Mouse (Mus musculus): ENCODE results near the gene Snrnp35. TPM values are rescaled to one million over a fixed set of nuclear protein-coding genes. Genes with fewer than 3 reads are reported as not detected.
A peak's percentile ranks its signal among the peaks of the same experiment; 100 is the strongest.

The Snrnp35 gene
- polyA plus RNA-seq, 1 experiment from 2014 or later: 26.8 TPM

GRCm38 (mm10) chr5:124469486-124469885 is 13.4 kb upstream of the Snrnp35 start:
- DNase-seq (ENCODE audit: low spot score): no peak
- Histone ChIP-seq H3K27me3 (ENCODE audit: insufficient read depth, poor library complexity, severe bottlenecking) (no peaks in the 10 kb centered on the region), H3K27ac (no peak overlapping the region), H3K9me3 (no peaks in the 10 kb centered on the region), H3K4me1 (no peaks in the 10 kb centered on the region), H3K36me3 (peaks cover 32% of the 10 kb centered on the region), H3K4me3 (no peak overlapping the region)
- 89% methylated on average over 6 of the region's 6 CpGs for WGBS

- 84% methylated on average over 6 of the region's 6 CpGs for WGBS
- no peak overlapping the region for H3K4me3 ChIP-seq
These were observed 12.3 kb upstream of the Snrnp35 start for GRCm38 (mm10) chr5:124470591-124471171.

GRCm38 (mm10) chr5:124478873-124479204 is 4.1 kb upstream of the Snrnp35 start:
- Histone ChIP-seq H3K27ac (peak overlapping the region; percentile 77), H3K9me3 (no peaks in the 10 kb centered on the region), H3K4me1 (peaks cover 20% of the 10 kb centered on the region), H3K36me3 (no peaks in the 10 kb centered on the region; the same call in 1 of the 2 replicates), H3K4me3 (no peak overlapping the region), H3K27me3 (ENCODE audit: insufficient read depth, poor library complexity, severe bottlenecking) (no peaks in the 10 kb centered on the region)
- 68% methylated on average over 1 of the region's 1 CpGs for WGBS
- DNase-seq (ENCODE audit: low spot score): no peak

More at GRCm38 (mm10) chr5:124470591-124471171, 12.3 kb upstream of the Snrnp35 start:
- Histone ChIP-seq H3K27ac (no peak overlapping the region), H3K4me1 (peaks cover 5% of the 10 kb centered on the region; the same call in 1 of the 2 replicates), H3K36me3 (peaks cover 32% of the 10 kb centered on the region), H3K27me3 (ENCODE audit: insufficient read depth, poor library complexity, severe bottlenecking) (no peaks in the 10 kb centered on the region), H3K9me3 (no peaks in the 10 kb centered on the region)
- no peak for DNase-seq (ENCODE audit: low spot score)

- no peaks in the 10 kb centered on the region for H3K9me3 ChIP-seq
- WGBS: 55% methylated on average over 4 of the region's 4 CpGs
- no peaks in the 10 kb centered on the region for H3K27me3 ChIP-seq (ENCODE audit: insufficient read depth, poor library complexity, severe bottlenecking)
- no peak overlapping the region for H3K4me3 ChIP-seq
- DNase-seq (ENCODE audit: low spot score): no peak
- H3K27ac ChIP-seq: no peak overlapping the region
- H3K4me1 ChIP-seq: peaks cover 32% of the 10 kb centered on the region
- H3K36me3 ChIP-seq: no peaks in the 10 kb centered on the region
These were observed 2.8 kb upstream of the Snrnp35 start for GRCm38 (mm10) chr5:124480119-124480518.

- no peaks in the 10 kb centered on the region for H3K36me3 ChIP-seq
- no peaks in the 10 kb centered on the region for H3K9me3 ChIP-seq
- no peak for DNase-seq (ENCODE audit: low spot score)
- H3K27me3 ChIP-seq (ENCODE audit: insufficient read depth, poor library complexity, severe bottlenecking): no peaks in the 10 kb centered on the region
- no peak overlapping the region for H3K27ac ChIP-seq
- 86% methylated on average over 4 of the region's 4 CpGs for WGBS
- H3K4me1 ChIP-seq: peaks cover 24% of the 10 kb centered on the region
- no peak overlapping the region for H3K4me3 ChIP-seq
These were observed 1.2 kb upstream of the Snrnp35 start for GRCm38 (mm10) chr5:124481714-124482113.

GRCm38 (mm10) chr5:124482436-124482965 is 433 bp upstream of the Snrnp35 start:
- Histone ChIP-seq H3K4me1 (peaks cover 24% of the 10 kb centered on the region), H3K27ac (peak overlapping the region; percentile 99), H3K36me3 (peaks cover 5% of the 10 kb centered on the region; the same call in 1 of the 2 replicates), H3K9me3 (no peaks in the 10 kb centered on the region), H3K4me3 (peak overlapping the region; percentile 78), H3K27me3 (ENCODE audit: insufficient read depth, poor library complexity, severe bottlenecking) (no peaks in the 10 kb centered on the region)
- no peak for DNase-seq (ENCODE audit: low spot score)
- 5% methylated on average over 13 of the region's 13 CpGs for WGBS

- WGBS: 7% methylated on average over 15 of the region's 15 CpGs
- Histone ChIP-seq H3K27me3 (ENCODE audit: insufficient read depth, poor library complexity, severe bottlenecking) (no peaks in the 10 kb centered on the region), H3K4me3 (peak overlapping the region; percentile 78), H3K27ac (peak overlapping the region; percentile 99), H3K4me1 (peaks cover 15% of the 10 kb centered on the region), H3K36me3 (peaks cover 14% of the 10 kb centered on the region; the same call in 1 of the 2 replicates), H3K9me3 (no peaks in the 10 kb centered on the region)
- no peak for DNase-seq (ENCODE audit: low spot score)
These were observed 892 bp downstream of the Snrnp35 start for GRCm38 (mm10) chr5:124483655-124484396.

GRCm38 (mm10) chr5:124485654-124486053 is 2.7 kb downstream of the Snrnp35 start:
- 93% methylated on average over 5 of the region's 5 CpGs for WGBS
- Histone ChIP-seq H3K9me3 (no peaks in the 10 kb centered on the region), H3K4me3 (no peak overlapping the region), H3K27ac (no peak overlapping the region), H3K36me3 (peaks cover 29% of the 10 kb centered on the region), H3K4me1 (peaks cover 12% of the 10 kb centered on the region), H3K27me3 (ENCODE audit: insufficient read depth, poor library complexity, severe bottlenecking) (no peaks in the 10 kb centered on the region)
- DNase-seq (ENCODE audit: low spot score): no peak

GRCm38 (mm10) chr5:124488885-124489284 is 6.0 kb downstream of the Snrnp35 start:
- 86% methylated on average over 3 of the region's 3 CpGs for WGBS
- DNase-seq (ENCODE audit: low spot score): no peak
- no peak overlapping the region for H3K27ac ChIP-seq
- H3K4me1 ChIP-seq: peaks cover 12% of the 10 kb centered on the region
- no peak overlapping the region for H3K4me3 ChIP-seq
- H3K36me3 ChIP-seq: peaks cover 62% of the 10 kb centered on the region
- no peaks in the 10 kb centered on the region for H3K9me3 ChIP-seq
- no peaks in the 10 kb centered on the region for H3K27me3 ChIP-seq (ENCODE audit: insufficient read depth, poor library complexity, severe bottlenecking)

- Histone ChIP-seq H3K27ac (no peak overlapping the region), H3K4me3 (no peak overlapping the region), H3K9me3 (no peaks in the 10 kb centered on the region), H3K36me3 (peaks cover 87% of the 10 kb centered on the region), H3K4me1 (no peaks in the 10 kb centered on the region), H3K27me3 (ENCODE audit: insufficient read depth, poor library complexity, severe bottlenecking) (no peaks in the 10 kb centered on the region)
- WGBS: 90% methylated on average over 4 of the region's 4 CpGs
- no peak for DNase-seq (ENCODE audit: low spot score)
These were observed 8.8 kb downstream of the Snrnp35 start for GRCm38 (mm10) chr5:124491732-124492131.

- H3K27ac ChIP-seq: no peak overlapping the region
- no peak overlapping the region for H3K4me3 ChIP-seq
- H3K27me3 ChIP-seq (ENCODE audit: insufficient read depth, poor library complexity, severe bottlenecking): no peaks in the 10 kb centered on the region
- H3K4me1 ChIP-seq: peaks cover 4% of the 10 kb centered on the region; the same call in 1 of the 2 replicates
- peaks cover 84% of the 10 kb centered on the region for H3K36me3 ChIP-seq
- WGBS: 89% methylated on average over 4 of the region's 4 CpGs
- H3K9me3 ChIP-seq: no peaks in the 10 kb centered on the region
- no peak for DNase-seq (ENCODE audit: low spot score)
These were observed 9.7 kb downstream of the Snrnp35 start for GRCm38 (mm10) chr5:124492618-124493017.

GRCm38 (mm10) chr5:124493455-124493854 is 10.5 kb downstream of the Snrnp35 start:
- no peak for DNase-seq (ENCODE audit: low spot score)
- no peaks in the 10 kb centered on the region for H3K27me3 ChIP-seq (ENCODE audit: insufficient read depth, poor library complexity, severe bottlenecking)
- no peak overlapping the region for H3K27ac ChIP-seq
- H3K4me1 ChIP-seq: peaks cover 12% of the 10 kb centered on the region
- no peaks in the 10 kb centered on the region for H3K9me3 ChIP-seq
- WGBS: 84% methylated on average over 11 of the region's 11 CpGs
- H3K4me3 ChIP-seq: no peak overlapping the region
- peaks cover 85% of the 10 kb centered on the region for H3K36me3 ChIP-seq

GRCm38 (mm10) chr5:124495547-124495946 is 12.6 kb downstream of the Snrnp35 start:
- no peak for DNase-seq (ENCODE audit: low spot score)
- Histone ChIP-seq H3K4me3 (no peak overlapping the region), H3K27ac (no peak overlapping the region), H3K9me3 (no peaks in the 10 kb centered on the region), H3K4me1 (peaks cover 21% of the 10 kb centered on the region), H3K36me3 (peaks cover 77% of the 10 kb centered on the region), H3K27me3 (ENCODE audit: insufficient read depth, poor library complexity, severe bottlenecking) (no peaks in the 10 kb centered on the region)
- 77% methylated on average over 7 of the region's 7 CpGs for WGBS

Measured in heart, embryonic 10.5 days (tissue).